Mouse (Mus musculus): Measurements from ENCODE around the gene Nek1.

Nek1 gene

GRCm38 (mm10) chr8:61173921-61174492, 181.0 kb downstream of the Nek1 start:
- Histone ChIP-seq H3K36me3 (ENCODE audit: insufficient read depth, low read length) (no peaks in the 10 kb centered on the region), H3K27me3 (ENCODE audit: insufficient read depth, low read length) (no peaks in the 10 kb centered on the region), H3K9me3 (ENCODE audit: low read length) (no peaks in the 10 kb centered on the region), H3K4me1 (replicated peaks; ENCODE audit: low read depth, low read length) (no peaks in the 10 kb centered on the region), H3K4me3 (replicated peaks; ENCODE audit: low read length) (no peak overlapping the region)
- TF ChIP-seq NANOG (IDR thresholded peaks at IDR 0.05; ENCODE audit: borderline replicate concordance, low read length) (no peak), CTCF (conservative IDR thresholded peaks at IDR 0.05; ENCODE audit: low read length) (no peak), POU5F1 (IDR thresholded peaks at IDR 0.05; ENCODE audit: borderline replicate concordance, low read length) (no peak)

DNA sequence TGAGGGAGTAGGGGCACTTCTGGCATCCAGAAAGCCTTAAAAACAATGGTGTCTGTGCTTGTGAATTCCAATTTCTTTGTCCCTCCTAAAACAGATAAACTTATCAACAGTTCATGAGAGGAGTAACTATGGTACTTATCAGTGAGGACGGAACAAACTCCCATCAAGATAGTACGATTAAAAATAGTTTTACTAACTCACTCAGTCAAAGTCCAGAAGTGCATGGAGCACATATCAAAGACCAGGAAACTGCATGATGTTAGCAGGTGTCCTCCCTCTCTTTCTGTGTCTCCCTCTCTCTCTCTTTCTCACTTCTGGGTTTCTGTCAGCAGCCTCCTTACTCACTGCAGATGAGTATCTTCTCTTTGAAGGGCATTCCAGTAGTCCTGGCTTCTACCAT, 182.9 kb downstream of the Nek1 start:
- no peak for TF ChIP-seq POU5F1 (IDR thresholded peaks at IDR 0.05; ENCODE audit: borderline replicate concordance, low read length)
- TF ChIP-seq CTCF (conservative IDR thresholded peaks at IDR 0.05; ENCODE audit: low read length) = no peak
- no peak for TF ChIP-seq NANOG (IDR thresholded peaks at IDR 0.05; ENCODE audit: borderline replicate concordance, low read length)
- Histone ChIP-seq H3K36me3 (ENCODE audit: insufficient read depth, low read length) (no peaks in the 10 kb centered on the region), H3K4me3 (replicated peaks; ENCODE audit: low read length) (no peak overlapping the region), H3K9me3 (ENCODE audit: low read length) (no peaks in the 10 kb centered on the region), H3K27me3 (ENCODE audit: insufficient read depth, low read length) (no peaks in the 10 kb centered on the region), H3K4me1 (replicated peaks; ENCODE audit: low read depth, low read length) (no peaks in the 10 kb centered on the region)

DNA sequence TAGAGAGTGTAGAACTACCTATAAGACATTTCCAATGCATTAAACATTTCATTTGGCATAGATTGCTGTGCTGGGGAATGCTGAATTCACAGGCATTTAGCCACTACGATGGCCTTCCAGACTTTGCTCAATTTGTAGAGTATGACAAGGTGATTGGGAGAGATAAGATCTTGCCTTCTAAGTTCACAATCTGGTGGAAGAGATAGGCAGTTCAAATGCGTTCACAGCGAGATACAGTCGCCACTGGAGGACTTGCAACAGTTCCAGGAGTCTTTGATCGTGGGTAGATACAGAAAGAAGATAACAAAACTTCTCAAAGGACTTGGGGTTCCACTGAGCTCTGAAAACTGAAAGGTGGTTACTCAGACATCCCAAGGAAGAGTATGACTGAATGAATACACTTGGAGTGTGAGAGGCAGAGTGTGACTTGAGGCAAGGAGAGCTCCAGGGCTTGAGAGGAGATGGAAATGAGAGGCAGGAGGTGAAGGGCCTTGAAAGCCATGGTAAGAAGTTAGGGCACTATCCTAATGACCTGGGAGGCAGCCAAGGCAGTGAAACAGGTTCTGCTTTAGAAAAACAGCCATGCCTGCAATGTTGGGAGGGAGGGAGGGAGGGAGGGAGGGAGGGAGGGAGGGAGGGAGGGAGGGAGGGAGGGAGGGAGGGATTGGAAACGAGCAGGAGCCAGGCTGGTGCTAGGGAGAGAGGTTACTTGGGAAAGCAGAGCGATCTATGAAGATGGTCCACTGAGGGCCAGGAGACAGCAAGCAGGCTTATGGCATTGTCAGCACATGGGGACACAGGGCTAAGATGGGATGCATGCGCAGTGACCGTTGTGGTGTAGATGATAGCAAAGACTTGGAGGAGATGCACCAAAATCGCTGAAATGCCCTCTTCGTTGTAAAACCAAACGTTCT, 184.9 kb downstream of the Nek1 start:
- Histone ChIP-seq H3K4me3 (replicated peaks; ENCODE audit: low read length) (no peak overlapping the region), H3K4me1 (replicated peaks; ENCODE audit: low read depth, low read length) (no peaks in the 10 kb centered on the region), H3K36me3 (ENCODE audit: insufficient read depth, low read length) (no peaks in the 10 kb centered on the region), H3K27me3 (ENCODE audit: insufficient read depth, low read length) (no peaks in the 10 kb centered on the region), H3K9me3 (ENCODE audit: low read length) (no peaks in the 10 kb centered on the region)
- no peak for TF ChIP-seq CTCF (conservative IDR thresholded peaks at IDR 0.05; ENCODE audit: low read length)
- no peak for TF ChIP-seq POU5F1 (IDR thresholded peaks at IDR 0.05; ENCODE audit: borderline replicate concordance, low read length)
- no peak for TF ChIP-seq NANOG (IDR thresholded peaks at IDR 0.05; ENCODE audit: borderline replicate concordance, low read length)

- H3K9me3 ChIP-seq (ENCODE audit: low read length) = no peaks in the 10 kb centered on the region
- no peaks in the 10 kb centered on the region for H3K36me3 ChIP-seq (ENCODE audit: insufficient read depth, low read length)
- H3K4me1 ChIP-seq (replicated peaks; ENCODE audit: low read depth, low read length) = no peaks in the 10 kb centered on the region
- no peak overlapping the region for H3K4me3 ChIP-seq (replicated peaks; ENCODE audit: low read length)
- no peaks in the 10 kb centered on the region for H3K27me3 ChIP-seq (ENCODE audit: insufficient read depth, low read length)
- no peak for TF ChIP-seq POU5F1 (IDR thresholded peaks at IDR 0.05; ENCODE audit: borderline replicate concordance, low read length)
Measured at GRCm38 (mm10) chr8:61178594-61179140, 185.7 kb downstream of the Nek1 start.

Data from E14TG2a.4 (cell line).